Mouse (Mus musculus) lung, postnatal 0 days (tissue): ENCODE measurements at regions not wholly inside any gene's neighbourhood (a gene's known extent, or its start where the extent isn't known, plus 50 kb on each side); places are given as distances from the start of the nearest gene placed in this dataset.
A peak's percentile ranks its signal among the peaks of the same experiment; 100 is the strongest.
"Not testable (repeated sequence)": the region's sequence is repeated elsewhere in the genome, so short reads cannot be mapped to it uniquely, and the experiment has no call there.

Source experiments
- ATAC-seq: fragments of 200-750 bp; cut with Nextera tagmentation; 2 replicates; pipeline ENCODE4 v1.8.0; 2017; ENCODE audit warnings: moderate library complexity
- DNase-seq: peaks from one replicate; pipeline ENCODE4 v3.0.0-alpha.2; 2016; ENCODE audit warnings: low spot score
- H3K27ac ChIP-seq: fragments of 300-500 bp; sonication (generic); 2 replicates; pipeline ENCODE4 v1.5.1; 2014; ENCODE audit warnings: antibody characterized with exemption, mild to moderate bottlenecking, low read length, mixed read lengths
- H3K27me3 ChIP-seq: fragments of 300-500 bp; sonication (generic); replicated peaks from 2 replicates; pipeline ENCODE4 v1.6.1; 2014; ENCODE audit warnings: low read length, mixed read lengths; ENCODE audit not compliant: insufficient read depth
- H3K36me3 ChIP-seq: fragments of 300-500 bp; sonication (generic); 2 replicates; pipeline ENCODE4 v1.6.1; 2014; ENCODE audit warnings: low read length, mixed read lengths; ENCODE audit not compliant: insufficient read depth
- H3K4me1 ChIP-seq: fragments of 300-500 bp; sonication (generic); 2 replicates; pipeline ENCODE4 v1.6.1; 2014; ENCODE audit warnings: antibody characterized with exemption, low read depth, low read length, mixed read lengths; ENCODE audit not compliant: insufficient read depth
- H3K4me2 ChIP-seq: fragments of 300-500 bp; sonication (generic); replicated peaks from 2 replicates; pipeline ENCODE4 v1.6.1; 2014; ENCODE audit warnings: low read depth, mild to moderate bottlenecking, low read length, moderate library complexity, mixed read lengths
- H3K4me3 ChIP-seq: fragments of 300-500 bp; sonication (generic); 2 replicates; pipeline ENCODE4 v1.5.1; 2014; ENCODE audit warnings: low read depth, low read length
- H3K9ac ChIP-seq: fragments of 300-500 bp; sonication (generic); replicated peaks from 2 replicates; pipeline ENCODE4 v1.6.1; 2014; ENCODE audit warnings: low read depth, mild to moderate bottlenecking
- H3K9me3 ChIP-seq: fragments of 300-500 bp; sonication (generic); 2 replicates; pipeline ENCODE4 v1.6.1; 2016; ENCODE audit warnings: low read length, mixed read lengths
- CTCF ChIP-seq: IDR thresholded peaks from 2 replicates; pipeline ENCODE4 v1.5.1; 2016; ENCODE audit warnings: antibody characterized with exemption, mild to moderate bottlenecking
- EP300 ChIP-seq: IDR thresholded peaks from 2 replicates; pipeline ENCODE4 v1.6.1; 2016; ENCODE audit warnings: antibody characterized with exemption, mild to moderate bottlenecking, control low read depth
- WGBS: fragments of 180-500 bp; shearing (Covaris S2); extraction: QIAGEN DNeasy Blood & Tissue Kit; methylation state at CpG from one replicate; pipeline ENCODE4 v1.1.7; 2014; 5-methylcytosine and 5-hydroxymethylcytosine counted together

DNA sequence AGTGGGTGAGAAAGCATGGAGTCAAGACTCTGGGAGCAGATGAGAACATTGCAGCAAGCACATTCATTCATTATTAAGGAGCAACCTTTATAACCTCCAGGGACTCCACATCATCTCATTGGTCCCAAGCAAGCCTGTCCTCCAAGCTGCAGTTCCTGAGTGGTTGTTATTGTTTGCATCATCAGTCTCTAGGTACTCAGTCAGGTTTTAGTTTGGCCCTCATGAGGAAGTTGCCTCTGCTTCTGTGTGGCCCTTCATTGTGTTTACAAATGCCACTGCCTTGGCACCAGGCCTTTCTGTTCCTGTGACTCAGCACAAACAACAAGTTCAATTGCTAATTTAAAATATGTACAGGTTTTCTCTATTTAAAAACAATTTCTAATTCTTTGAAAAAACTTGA is 323.8 kb upstream of the Pabpc4l start:
- Histone ChIP-seq H3K4me1 (no peaks in the 10 kb centered on the region), H3K9me3 (no peaks in the 10 kb centered on the region), H3K4me3 (no peak overlapping the region), H3K36me3 (no peaks in the 10 kb centered on the region), H3K27ac (no peak overlapping the region), H3K9ac (no peak overlapping the region), H3K27me3 (no peaks in the 10 kb centered on the region), H3K4me2 (no peak overlapping the region)
- TF ChIP-seq EP300, result no peak
- TF ChIP-seq CTCF, result no peak
- no peak for ATAC-seq
- peak; percentile 5 for DNase-seq

GRCm38 (mm10) chr3:46764939-46765338 is 316.9 kb upstream of the Pabpc4l start:
- DNase-seq, result no peak
- Histone ChIP-seq H3K27ac (no peak overlapping the region), H3K4me2 (no peak overlapping the region), H3K36me3 (no peaks in the 10 kb centered on the region), H3K9me3 (no peaks in the 10 kb centered on the region), H3K9ac (no peak overlapping the region), H3K4me1 (no peaks in the 10 kb centered on the region), H3K4me3 (no peak overlapping the region), H3K27me3 (no peaks in the 10 kb centered on the region)
- TF ChIP-seq EP300 (no peak), CTCF (no peak)
- 46% methylated on average over 1 of the region's 1 CpGs for WGBS
- no peak for ATAC-seq

DNA sequence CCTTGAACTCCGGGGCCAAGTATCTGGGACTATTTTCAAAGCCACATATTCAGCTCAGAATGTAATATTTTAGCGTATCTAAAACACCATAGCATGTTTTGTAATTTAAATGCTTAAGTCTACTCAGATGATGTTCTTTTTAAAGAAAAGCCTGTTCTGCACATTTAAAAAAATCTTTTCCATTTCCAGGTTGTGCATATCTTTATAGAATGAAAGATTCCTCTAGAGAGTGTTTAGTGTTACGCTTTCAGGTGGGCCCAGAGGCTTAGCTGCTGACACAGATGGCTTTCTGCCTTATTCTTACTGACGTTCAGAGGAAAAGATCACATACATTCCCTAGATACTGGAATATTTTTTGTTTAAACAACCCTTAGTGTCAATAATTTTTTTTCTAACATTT is 310.5 kb upstream of the Pabpc4l start:
- Histone ChIP-seq H3K9ac (no peak overlapping the region), H3K4me1 (no peaks in the 10 kb centered on the region), H3K27me3 (no peaks in the 10 kb centered on the region), H3K4me3 (no peak overlapping the region), H3K9me3 (no peaks in the 10 kb centered on the region), H3K4me2 (no peak overlapping the region), H3K27ac (no peak overlapping the region), H3K36me3 (no peaks in the 10 kb centered on the region)
- 66% methylated on average over 4 of the region's 4 CpGs for WGBS
- no peak for TF ChIP-seq EP300
- no peak for TF ChIP-seq CTCF
- ATAC-seq (no peak), DNase-seq (no peak)

DNA sequence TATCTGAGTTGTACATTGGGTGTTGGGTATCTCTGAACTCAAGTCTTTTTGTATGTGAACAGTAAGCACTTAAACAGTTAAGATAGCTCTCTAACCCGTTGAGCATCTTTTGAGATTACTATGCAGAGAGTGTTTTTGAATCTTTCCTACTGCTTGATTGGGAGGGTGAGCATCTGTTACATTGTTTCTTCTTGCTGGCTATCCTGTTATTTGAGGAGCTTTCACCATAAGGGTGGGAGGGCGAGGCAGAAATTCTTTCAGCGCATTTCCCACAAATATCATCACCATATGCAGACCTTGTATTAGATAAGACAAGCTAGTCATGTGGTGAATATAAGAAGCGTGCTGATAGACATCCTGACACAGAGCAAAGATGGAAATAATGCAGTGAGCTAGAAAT is 279.7 kb upstream of the Pabpc4l start:
- TF ChIP-seq CTCF, result no peak
- TF ChIP-seq EP300, result no peak
- ATAC-seq (no peak), DNase-seq (no peak)
- Histone ChIP-seq H3K4me1 (no peaks in the 10 kb centered on the region), H3K4me3 (no peak overlapping the region), H3K36me3 (no peaks in the 10 kb centered on the region), H3K4me2 (no peak overlapping the region), H3K9me3 (no peaks in the 10 kb centered on the region), H3K27me3 (no peaks in the 10 kb centered on the region), H3K9ac (no peak overlapping the region), H3K27ac (no peak overlapping the region)
- 71% methylated on average over 4 of the region's 4 CpGs for WGBS

DNA sequence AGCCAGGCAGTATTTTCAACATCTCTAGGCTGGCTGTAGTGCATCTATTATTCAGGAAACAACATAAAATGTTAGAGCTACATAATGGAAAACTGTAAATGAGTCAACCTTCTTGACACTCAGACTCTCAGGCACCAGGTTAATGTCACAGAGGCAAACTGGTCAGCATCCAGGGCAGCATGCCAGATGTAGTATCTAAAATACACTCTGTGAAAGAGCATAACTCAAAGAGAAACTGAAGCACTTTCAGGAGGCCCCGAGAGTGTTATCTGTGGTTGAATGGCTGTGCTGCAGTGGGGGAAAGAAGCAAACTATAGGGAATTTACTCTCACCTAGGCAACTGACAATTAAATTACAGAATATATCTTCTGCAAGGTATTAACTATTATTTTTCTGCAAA is 253.6 kb upstream of the Pabpc4l start:
- H3K36me3 ChIP-seq, result no peaks in the 10 kb centered on the region
- no peaks in the 10 kb centered on the region for H3K4me1 ChIP-seq
- DNase-seq (no peak), ATAC-seq (no peak)
- H3K9ac ChIP-seq, result no peak overlapping the region
- no peaks in the 10 kb centered on the region for H3K27me3 ChIP-seq
- WGBS, result 21% methylated on average over 1 of the region's 1 CpGs
- no peak overlapping the region for H3K4me2 ChIP-seq
- H3K27ac ChIP-seq, result no peak overlapping the region
- no peaks in the 10 kb centered on the region for H3K9me3 ChIP-seq
- no peak overlapping the region for H3K4me3 ChIP-seq
- TF ChIP-seq EP300, result no peak

DNA sequence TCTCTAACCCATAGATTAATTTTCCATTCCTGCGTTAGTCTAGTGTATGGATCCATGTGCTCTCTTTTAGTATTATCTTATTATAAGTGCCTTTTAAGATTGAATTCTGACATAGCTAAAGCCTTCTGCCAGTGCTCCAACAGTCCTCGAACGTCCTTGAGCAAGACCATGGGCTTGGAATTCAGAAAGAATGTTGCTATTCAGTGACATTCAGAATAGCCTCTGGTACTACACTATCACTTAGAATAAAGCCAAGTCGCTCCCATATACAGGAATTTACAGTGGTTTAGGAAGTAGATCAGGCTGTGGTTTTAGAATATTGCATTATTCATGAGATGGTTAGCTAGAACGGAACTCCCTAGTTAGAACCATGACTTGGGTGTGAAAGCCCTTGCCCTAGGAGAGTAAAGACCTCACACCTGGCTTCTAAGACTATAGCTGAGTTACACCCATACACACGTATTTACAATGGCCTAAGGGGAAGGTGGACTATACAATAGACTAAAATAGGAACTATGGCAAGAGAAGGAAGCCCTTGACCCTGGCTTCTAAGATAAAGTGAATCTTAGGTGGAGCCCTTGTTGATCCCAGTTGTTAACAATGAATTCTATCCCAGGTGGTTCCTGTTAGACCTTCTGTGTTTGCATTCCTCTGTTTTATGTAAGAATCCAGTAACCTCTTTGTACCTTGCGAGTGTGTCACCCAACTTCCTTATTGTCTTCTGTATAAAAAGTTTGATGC is 239.8 kb upstream of the Pabpc4l start:
- H3K4me2 ChIP-seq, H3K27me3 ChIP-seq, H3K4me3 ChIP-seq, H3K9ac ChIP-seq, H3K36me3 ChIP-seq, H3K9me3 ChIP-seq, DNase-seq, H3K4me1 ChIP-seq, ATAC-seq, H3K27ac ChIP-seq: not testable (repeated sequence)
- WGBS, result 83% methylated on average over 5 of the region's 7 CpGs
